Mouse (Mus musculus) spleen, adult 18-20 months (tissue): ENCODE measurements around the gene Wdr76.
"Not testable (repeated sequence)": the region's sequence is repeated elsewhere in the genome, so short reads cannot be mapped to it uniquely, and the experiment has no call there.

Experiments
- DNase-seq, 2 experiments: peaks; one replicate each; pipeline ENCODE4 v3.0.0; 2022; ENCODE audit warnings: mixed read lengths in 2 of 2

The Wdr76 gene

GRCm38 (mm10) chr2:121505942-121506882 is at the start of gene Wdr76, which contains the start of gene Mfap1a:
TSS of gene Wdr76 (plus strand) at chr2:121506723.
TSS of gene Mfap1a (minus strand) at chr2:121506665.
- peak; percentile 65 to 71 for DNase-seq

GRCm38 (mm10) chr2:121460071-121460470 is 46.5 kb upstream of the Wdr76 start:
- no peak for DNase-seq

- DNase-seq: not testable (repeated sequence)
These were observed 37.5 kb upstream of the Wdr76 start for GRCm38 (mm10) chr2:121468982-121469381.

GRCm38 (mm10) chr2:121472783-121473182 is 33.7 kb upstream of the Wdr76 start:
- DNase-seq: not testable (repeated sequence)

- peak; percentile 60 to 65 for DNase-seq
These were observed 33.0 kb upstream of the Wdr76 start, which contains the start of gene Mfap1b for GRCm38 (mm10) chr2:121473301-121474179. TSS of gene Mfap1b (minus strand) at chr2:121474067.

- no peak for DNase-seq
These were observed 32.4 kb upstream of the Wdr76 start for GRCm38 (mm10) chr2:121474180-121474535.

- not testable (repeated sequence) for DNase-seq
These were observed 31.2 kb upstream of the Wdr76 start for GRCm38 (mm10) chr2:121475306-121475705.

- no peak for DNase-seq
These were observed 28.8 kb upstream of the Wdr76 start for GRCm38 (mm10) chr2:121477491-121478266.

GRCm38 (mm10) chr2:121480498-121480897 is 26.0 kb upstream of the Wdr76 start:
- DNase-seq: peak in 1 of 2 experiments; percentile 44

GRCm38 (mm10) chr2:121480916-121481315 is 25.6 kb upstream of the Wdr76 start:
- DNase-seq: not testable (repeated sequence)

GRCm38 (mm10) chr2:121483576-121483975 is 22.9 kb upstream of the Wdr76 start:
- no peak for DNase-seq

GRCm38 (mm10) chr2:121484403-121484802 is 22.1 kb upstream of the Wdr76 start:
- not testable (repeated sequence) for DNase-seq

- DNase-seq: not testable (repeated sequence)
These were observed 5.0 kb upstream of the Wdr76 start for GRCm38 (mm10) chr2:121501550-121501949.

GRCm38 (mm10) chr2:121507173-121507950 is 839 bp downstream of the Wdr76 start:
- DNase-seq: no peak

- DNase-seq: no peak
These were observed 1.4 kb downstream of the Wdr76 start for GRCm38 (mm10) chr2:121507951-121508330.

- DNase-seq: peak; percentile 27 to 60
These were observed 3.1 kb downstream of the Wdr76 start for GRCm38 (mm10) chr2:121509584-121509983.

- DNase-seq: no peak
These were observed 4.9 kb downstream of the Wdr76 start for GRCm38 (mm10) chr2:121511401-121511800.

- DNase-seq: not testable (repeated sequence)
These were observed 6.7 kb downstream of the Wdr76 start for GRCm38 (mm10) chr2:121512991-121513765.

GRCm38 (mm10) chr2:121514211-121514610 is 7.7 kb downstream of the Wdr76 start:
- DNase-seq: no peak

GRCm38 (mm10) chr2:121518106-121518505 is 11.6 kb downstream of the Wdr76 start:
- DNase-seq: no peak

GRCm38 (mm10) chr2:121518711-121519110 is 12.2 kb downstream of the Wdr76 start:
- not testable (repeated sequence) for DNase-seq
